Mouse (Mus musculus) Patski (cell line): ENCODE measurements at regions not wholly inside any gene's neighbourhood (a gene's known extent, or its start where the extent isn't known, plus 50 kb on each side); places are given as distances from the start of the nearest gene placed in this dataset.

Source experiments
- ATAC-seq: fragments of 100-300 bp; one replicate; pipeline ENCODE4 v1.8.0; 2021
- CTCF ChIA-PET: fragments of 350-600 bp; sonication (Branson Sonifier 250); formaldehyde crosslinking; loops from one replicate; lab custom pipeline; 2022; ENCODE audit warnings: inconsistent platforms; lab: Charles Lee
- POLR2A ChIA-PET: fragments of 350-600 bp; sonication (Branson Sonifier 250); formaldehyde crosslinking; loops from one replicate; lab custom pipeline; 2022; ENCODE audit warnings: antibody characterized with exemption, inconsistent platforms; lab: Charles Lee
- DNase-seq: peaks from one replicate; pipeline ENCODE4 v3.0.0-alpha.2; 2011; ENCODE audit warnings: low read depth, low spot score
- H3K27me3 ChIP-seq: fragments of 371-371 bp; one replicate; pipeline ENCODE4 v1.5.1; 2021
- CTCF ChIP-seq: fragments of 100-300 bp; IDR thresholded peaks from one replicate; pipeline ENCODE4 v1.5.1; 2021
- in situ Hi-C: fragments of 300-500 bp; cut with MboI; formaldehyde crosslinking; loops from 3 replicates; pipeline ENCODE4 v1.11.1; 2018; ENCODE audit warnings: low pct_unique_long_range_greater_than_20kb, mixed read lengths

- ChIA-PET CTCF (no interaction called here), POLR2A (no interaction called here)
- no peak for DNase-seq
- H3K27me3 ChIP-seq = no peaks in the 10 kb centered on the region
- TF ChIP-seq CTCF = no peak
- ATAC-seq = no peak
- in situ Hi-C loops = no loop called here
Measured at GRCm38 (mm10) chr16:79449732-79450131, 358.8 kb upstream of the Tmprss15 start.

DNA sequence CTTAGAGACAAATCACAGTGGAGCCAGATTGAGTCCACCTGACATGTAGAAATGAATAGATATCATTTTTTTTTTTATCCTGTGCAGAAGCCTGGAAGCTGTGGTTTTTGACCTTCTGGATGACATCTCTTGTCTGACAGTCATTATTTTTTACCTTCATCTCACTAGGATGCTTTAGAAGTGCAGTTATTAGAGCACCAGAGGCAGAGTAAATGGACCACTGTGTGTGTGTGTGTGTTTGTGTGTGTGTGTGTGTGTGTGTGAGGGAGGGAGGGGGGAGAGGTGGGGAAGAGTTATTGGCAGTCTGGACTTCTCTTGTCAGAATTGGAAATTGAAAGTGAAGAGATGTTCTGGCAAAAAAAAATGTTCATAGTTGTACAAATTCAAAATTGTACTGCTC, 316.5 kb upstream of the Tmprss15 start:
- ChIA-PET POLR2A (no interaction called here), CTCF (no interaction called here)
- no peaks in the 10 kb centered on the region for H3K27me3 ChIP-seq
- in situ Hi-C loops = no loop called here
- DNase-seq (no peak), ATAC-seq (no peak)
- TF ChIP-seq CTCF = no peak

- TF ChIP-seq CTCF = no peak
- ChIA-PET POLR2A (no interaction called here), CTCF (no interaction called here)
- in situ Hi-C loops = no loop called here
- no peaks in the 10 kb centered on the region for H3K27me3 ChIP-seq
- DNase-seq (no peak), ATAC-seq (no peak)
Measured at GRCm38 (mm10) chr16:79406216-79406615, 315.3 kb upstream of the Tmprss15 start.

GRCm38 (mm10) chr16:79404064-79404463, 313.2 kb upstream of the Tmprss15 start:
- ATAC-seq (no peak), DNase-seq (no peak)
- CTCF ChIA-PET = no interaction called here
- no peaks in the 10 kb centered on the region for H3K27me3 ChIP-seq
- TF ChIP-seq CTCF = no peak
- POLR2A ChIA-PET = no interaction called here
- in situ Hi-C loops = no loop called here

DNA sequence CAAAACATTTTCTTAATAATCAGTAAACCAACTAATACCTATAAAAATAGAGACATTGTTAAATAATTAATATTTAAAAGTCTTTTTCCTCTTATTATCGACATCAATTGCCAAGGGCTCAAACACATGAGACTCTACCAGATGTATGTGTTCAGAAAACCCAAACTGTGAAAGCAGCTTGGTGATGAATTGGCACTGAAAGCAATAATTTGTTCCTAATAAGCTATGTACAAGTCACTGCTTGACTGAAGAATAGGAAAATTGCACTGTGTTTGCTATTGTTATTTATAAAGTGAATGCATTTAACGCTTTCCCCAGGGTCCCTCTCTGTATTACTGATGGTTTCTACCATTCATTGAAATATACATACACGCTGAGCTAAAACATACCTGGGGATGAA, 309.2 kb upstream of the Tmprss15 start:
- DNase-seq (no peak), ATAC-seq (no peak)
- in situ Hi-C loops = no loop called here
- CTCF ChIA-PET = no interaction called here
- no peaks in the 10 kb centered on the region for H3K27me3 ChIP-seq
- no peak for TF ChIP-seq CTCF
- POLR2A ChIA-PET = no interaction called here

- DNase-seq = no peak
- ChIA-PET CTCF (no interaction called here), POLR2A (no interaction called here)
- TF ChIP-seq CTCF = no peak
- ATAC-seq = no peak
- in situ Hi-C loops = no loop called here
- H3K27me3 ChIP-seq = no peaks in the 10 kb centered on the region
Measured at GRCm38 (mm10) chr16:79398476-79398875, 307.6 kb upstream of the Tmprss15 start.

- no peaks in the 10 kb centered on the region for H3K27me3 ChIP-seq
- DNase-seq (no peak), ATAC-seq (no peak)
- no peak for TF ChIP-seq CTCF
- POLR2A ChIA-PET = no interaction called here
- in situ Hi-C loops = no loop called here
- CTCF ChIA-PET = no interaction called here
Measured at GRCm38 (mm10) chr16:79394425-79394824, 303.5 kb upstream of the Tmprss15 start.

DNA sequence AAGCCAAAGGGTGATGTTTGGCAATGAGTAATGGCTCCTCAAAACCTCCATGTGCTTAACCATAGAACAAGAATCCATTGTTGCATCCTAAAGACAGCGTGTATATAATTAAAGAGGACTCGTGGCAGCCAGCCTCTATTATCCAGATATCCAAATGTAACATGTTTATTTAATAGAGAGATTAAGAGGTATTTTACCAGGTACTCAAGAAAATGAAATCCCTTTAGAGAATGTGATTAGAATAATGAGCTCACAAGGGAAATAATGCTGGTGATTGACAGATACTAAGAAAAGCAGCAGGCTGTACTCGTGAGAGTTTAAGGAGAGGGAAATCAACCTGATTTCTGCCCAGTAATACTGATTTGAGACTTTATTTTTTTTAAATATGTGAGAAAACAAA, 295.5 kb upstream of the Tmprss15 start:
- H3K27me3 ChIP-seq = no peaks in the 10 kb centered on the region
- CTCF ChIA-PET = no interaction called here
- no peak for TF ChIP-seq CTCF
- in situ Hi-C loops = no loop called here
- POLR2A ChIA-PET = no interaction called here
- no peak for ATAC-seq
- no peak for DNase-seq

DNA sequence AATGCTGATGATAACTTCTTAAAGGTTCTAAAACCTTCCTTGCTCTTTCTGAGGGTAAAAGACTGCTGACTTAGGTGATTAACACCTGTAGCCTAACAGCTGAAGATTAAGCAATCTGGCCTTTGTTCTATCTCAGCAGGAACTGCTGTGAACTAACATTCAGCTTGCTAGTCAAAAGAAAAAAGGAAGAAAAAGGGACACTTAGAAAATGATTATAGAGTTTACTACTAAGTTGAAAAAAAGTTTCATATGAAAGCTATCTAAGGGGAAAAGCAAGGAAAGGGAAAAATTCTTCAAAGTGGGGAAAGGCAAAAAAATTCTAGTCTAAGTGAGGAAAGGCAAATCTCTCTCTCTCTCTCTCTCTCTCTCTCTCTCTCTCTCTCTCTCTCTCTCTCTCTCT, 259.2 kb upstream of the Tmprss15 start:
- no peak for TF ChIP-seq CTCF
- ChIA-PET POLR2A (no interaction called here), CTCF (no interaction called here)
- in situ Hi-C loops = no loop called here
- no peaks in the 10 kb centered on the region for H3K27me3 ChIP-seq
- DNase-seq = no peak
- no peak for ATAC-seq

DNA sequence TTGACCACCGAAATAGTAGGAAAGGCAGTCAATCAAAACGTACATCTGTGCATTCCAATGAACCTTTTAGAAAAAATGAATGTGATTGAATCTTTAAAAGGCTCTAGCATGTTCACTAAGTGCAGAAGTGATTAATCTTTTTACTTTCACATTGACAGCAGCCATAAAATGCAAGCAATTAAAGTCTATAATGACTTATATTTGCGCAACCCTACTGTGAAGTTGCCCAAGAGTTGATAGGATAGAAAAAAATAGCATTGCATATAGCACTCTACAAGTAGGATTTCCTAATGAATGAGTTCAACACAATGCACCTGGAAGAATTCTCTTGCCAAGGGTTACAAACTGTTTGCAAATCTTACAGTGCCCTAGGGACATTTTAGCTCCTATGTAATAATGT, 251.6 kb upstream of the Tmprss15 start:
- no peak for TF ChIP-seq CTCF
- no peaks in the 10 kb centered on the region for H3K27me3 ChIP-seq
- ATAC-seq = no peak
- in situ Hi-C loops = no loop called here
- CTCF ChIA-PET = no interaction called here
- DNase-seq = no peak
- POLR2A ChIA-PET = no interaction called here

GRCm38 (mm10) chr16:79336416-79336815, 245.5 kb upstream of the Tmprss15 start:
- CTCF ChIA-PET = interaction anchor here (1.1 kb wide), 1 partner anchor 15 kb away, joined by 3 read pairs; no protein-coding TSS in a partner anchor
- ATAC-seq (no peak), DNase-seq (no peak)
- in situ Hi-C loops = no loop called here
- TF ChIP-seq CTCF = no peak
- POLR2A ChIA-PET = no interaction called here
- no peaks in the 10 kb centered on the region for H3K27me3 ChIP-seq

GRCm38 (mm10) chr16:79336016-79336415, 245.1 kb upstream of the Tmprss15 start:
- no peak for ATAC-seq
- H3K27me3 ChIP-seq = no peaks in the 10 kb centered on the region
- in situ Hi-C loops = no loop called here
- no peak for DNase-seq
- POLR2A ChIA-PET = no interaction called here
- CTCF ChIA-PET = interaction anchor here (1.1 kb wide), 1 partner anchor 16 kb away, joined by 3 read pairs; no protein-coding TSS in a partner anchor
- TF ChIP-seq CTCF = no peak
